Mouse (Mus musculus) brain, embryonic 14.5 days (tissue): ENCODE measurements around the gene Fam13c. TPM values are rescaled to one million over a fixed set of nuclear protein-coding genes. Genes with fewer than 3 reads are reported as not detected.

Source experiments
- DNase-seq: peaks from one replicate; pipeline ENCODE4 v3.0.0-alpha.2; 2011; ENCODE audit warnings: low read depth
- CTCF ChIP-seq: fragments of 200-500 bp; IDR thresholded peaks from 2 replicates; pipeline ENCODE4 v1.5.1; 2012; ENCODE audit warnings: inconsistent platforms, mild to moderate bottlenecking, moderate library complexity, borderline replicate concordance; ENCODE audit not compliant: insufficient read depth, insufficient read length; ENCODE audit errors: extremely low read depth
- POLR2A ChIP-seq: fragments of 200-500 bp; IDR thresholded peaks from 2 replicates; pipeline ENCODE4 v1.6.1; 2012; ENCODE audit warnings: mild to moderate bottlenecking, inconsistent platforms, borderline replicate concordance; ENCODE audit not compliant: poor library complexity, insufficient read depth, insufficient read length, severe bottlenecking; ENCODE audit errors: extremely low read depth
- polyA plus RNA-seq: library from polyadenylated mRNA; depleted of rRNA; stranded (reverse); fragments of >200 nt; gene quantifications from 2 replicates; pipeline ENCODE4 v1.2.3, GENCODE M21; 2012

The Fam13c gene
- polyA plus RNA-seq, 1 experiment = 18.7 TPM

GRCm38 (mm10) chr10:70533986-70534385 is 93.7 kb downstream of the Fam13c start:
- no peak for DNase-seq
- no peak for TF ChIP-seq POLR2A
- no peak for TF ChIP-seq CTCF

DNA sequence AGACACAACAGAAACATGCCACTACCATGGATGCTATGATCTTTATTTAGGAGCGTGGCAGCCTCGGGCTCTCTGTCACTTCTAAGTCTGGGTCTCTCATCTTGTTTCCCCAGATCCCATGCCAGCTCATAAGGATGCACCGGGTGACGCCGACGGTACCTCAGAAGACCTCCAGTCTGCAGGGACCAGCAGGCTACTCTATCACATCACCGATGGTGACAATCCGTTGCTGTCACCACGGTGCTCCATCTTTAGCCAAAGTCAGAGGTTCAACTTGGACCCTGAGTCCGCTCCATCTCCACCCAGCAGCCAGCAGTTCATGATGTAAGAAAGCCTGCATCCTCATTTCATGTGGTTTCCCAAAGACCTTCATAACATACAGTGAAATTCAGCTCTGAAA is 94.3 kb downstream of the Fam13c start:
- DNase-seq = no peak
- no peak for TF ChIP-seq CTCF
- no peak for TF ChIP-seq POLR2A

GRCm38 (mm10) chr10:70535401-70535800 is 95.1 kb downstream of the Fam13c start:
- TF ChIP-seq CTCF (no peak), POLR2A (no peak)
- no peak for DNase-seq

DNA sequence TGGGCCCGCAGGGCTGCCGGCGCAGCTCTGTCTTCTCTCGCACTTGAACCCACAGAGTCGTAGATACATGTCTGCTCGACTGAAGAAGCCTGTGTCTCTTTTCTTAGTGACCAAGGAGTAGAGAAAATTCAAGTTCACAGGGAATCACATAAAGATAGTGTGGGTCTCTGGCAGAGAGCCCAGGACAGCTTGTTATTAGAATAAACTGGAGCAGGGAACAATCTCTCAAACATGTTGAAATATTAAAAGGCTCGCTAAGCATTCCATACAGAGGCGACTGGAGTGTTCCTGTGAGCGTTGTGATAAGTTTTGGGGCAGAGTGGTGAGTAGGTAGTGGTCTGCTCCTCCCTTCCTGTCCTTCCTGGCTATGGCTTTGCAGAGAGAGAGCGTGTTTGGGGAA is 97.4 kb downstream of the Fam13c start:
- TF ChIP-seq POLR2A (no peak), CTCF (no peak)
- DNase-seq = no peak

GRCm38 (mm10) chr10:70539251-70539650 is 99.0 kb downstream of the Fam13c start:
- no peak for DNase-seq
- TF ChIP-seq POLR2A (no peak), CTCF (no peak)

DNA sequence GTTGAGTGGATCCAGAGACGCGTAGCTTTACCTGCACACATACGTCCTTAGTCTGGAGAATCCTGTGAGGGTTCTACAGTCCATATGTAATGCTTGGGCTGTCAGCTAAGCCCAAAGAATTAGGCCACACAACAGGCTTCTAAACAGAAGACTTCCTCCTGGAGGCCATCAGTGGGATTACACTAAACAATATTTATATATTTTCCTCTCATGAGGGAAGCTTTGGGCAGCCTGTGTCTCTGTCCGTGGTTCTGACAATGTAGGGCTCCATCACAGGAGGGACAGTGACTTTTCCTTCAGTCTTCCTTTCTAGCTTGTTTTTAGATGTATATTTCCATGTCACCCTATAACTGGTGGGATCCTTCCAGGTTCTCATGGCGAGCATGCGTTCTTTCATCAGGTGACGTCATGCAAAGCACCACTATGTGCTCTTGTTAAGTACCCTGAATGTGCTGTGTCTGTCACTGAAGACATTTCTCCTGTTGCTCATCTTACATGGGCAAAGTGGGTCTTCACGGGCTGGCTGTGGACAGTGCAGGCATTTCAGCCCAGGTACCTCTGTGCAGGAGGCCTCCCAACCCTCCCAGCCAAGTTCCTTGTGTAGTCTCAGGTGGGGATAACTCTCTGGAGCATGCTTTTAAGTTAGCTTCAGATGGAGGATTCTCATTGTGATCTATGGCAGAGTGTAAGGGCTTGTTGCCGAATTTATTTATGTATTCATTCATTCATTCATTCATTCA is 100.3 kb downstream of the Fam13c start:
- peak; percentile 43 for DNase-seq
- TF ChIP-seq POLR2A = no peak
- peak; percentile 27; the same call in 1 of the 2 replicates for TF ChIP-seq CTCF

GRCm38 (mm10) chr10:70542857-70543256 is 102.6 kb downstream of the Fam13c start:
- DNase-seq = no peak
- no peak for TF ChIP-seq POLR2A
- TF ChIP-seq CTCF = no peak

DNA sequence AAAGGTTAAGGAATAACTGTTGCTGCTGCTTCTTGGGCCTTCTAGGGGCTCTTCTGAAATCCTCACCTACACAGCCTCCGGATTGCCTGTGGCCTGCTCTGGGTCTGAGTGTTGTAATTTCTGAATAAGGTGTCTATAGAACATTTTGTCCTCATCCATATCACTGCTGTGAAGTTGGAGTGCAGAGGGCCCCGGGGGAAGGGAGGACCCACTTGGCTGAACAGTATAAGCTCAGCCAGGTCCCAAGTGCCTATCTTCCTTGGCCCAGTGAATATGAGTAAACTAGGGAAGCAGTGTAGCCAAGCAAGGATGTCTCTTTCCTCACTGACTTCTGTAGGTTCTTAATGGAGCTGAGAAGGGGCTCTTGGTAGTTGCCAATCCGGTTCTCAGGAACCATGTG is 112.2 kb downstream of the Fam13c start:
- TF ChIP-seq POLR2A (no peak), CTCF (no peak)
- no peak for DNase-seq

GRCm38 (mm10) chr10:70563636-70564035 is 123.4 kb downstream of the Fam13c start:
- peak; percentile 82; the same call in 1 of the 2 replicates for TF ChIP-seq CTCF
- TF ChIP-seq POLR2A = no peak
- DNase-seq = peak; percentile 85

- TF ChIP-seq CTCF (no peak), POLR2A (no peak)
Observed at GRCm38 (mm10) chr10:70581556-70582211, 141.4 kb downstream of the Fam13c start.

DNA sequence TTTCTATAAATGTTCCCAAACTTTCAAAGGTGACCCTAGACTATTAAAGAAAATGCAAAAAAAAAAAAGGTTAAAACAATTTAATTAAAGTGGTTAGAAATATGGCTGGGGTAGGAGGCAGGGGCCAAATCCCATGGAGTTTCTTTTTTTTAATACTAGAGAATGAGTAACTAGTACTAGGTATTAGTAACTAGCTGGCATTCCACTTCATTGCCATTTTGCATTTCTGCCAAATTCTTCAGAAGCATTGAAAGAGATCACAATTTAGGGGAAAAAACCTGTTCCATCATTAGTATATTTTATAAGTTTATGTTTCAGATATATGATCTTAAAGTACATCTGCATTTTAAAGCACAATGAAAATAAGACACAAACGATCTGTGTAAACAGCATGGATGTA is 143.9 kb downstream of the Fam13c start:
- no peak for TF ChIP-seq CTCF
- no peak for TF ChIP-seq POLR2A
- DNase-seq = no peak

More at GRCm38 (mm10) chr10:70581556-70582211, 141.4 kb downstream of the Fam13c start:
- peak; percentile 18 for DNase-seq
